Mouse (Mus musculus) MEL (cell line): ENCODE measurements around the gene Ramp3. TPM values are rescaled to one million over a fixed set of nuclear protein-coding genes. Genes with fewer than 3 reads are reported as not detected.

ENCODE experiments used
- DNase-seq: peaks from one replicate; pipeline ENCODE4 v3.0.0; 2011; ENCODE audit warnings: low read depth, low spot score
- H3K27ac ChIP-seq: 2 replicates; pipeline ENCODE4 v1.5.1; 2012; ENCODE audit warnings: low read depth, mild to moderate bottlenecking, control low read depth, low read length, moderate library complexity; ENCODE audit not compliant: control insufficient read depth
- H3K27me3 ChIP-seq, 2 experiments: fragments of 150-350 bp in 1 of 2; sonication (generic) in 1 of 2; 2 replicates each; pipeline ENCODE4 v1.6.1; 2012; ENCODE audit warnings: low read length in 2 of 2, mild to moderate bottlenecking in 2 of 2, improper control_type of control experiment in 1 of 2, moderate library complexity in 1 of 2; ENCODE audit not compliant: insufficient read depth in 2 of 2, control insufficient read depth in 1 of 2
- H3K36me3 ChIP-seq, 2 experiments: 2 replicates each; pipeline ENCODE4 v1.6.1; 2012 to 2014; ENCODE audit warnings: low read length in 2 of 2, improper control_type of control experiment in 1 of 2, inconsistent platforms in 1 of 2, mild to moderate bottlenecking in 1 of 2; ENCODE audit not compliant: insufficient read depth in 2 of 2, control insufficient read depth in 1 of 2
- H3K4me1 ChIP-seq, 2 experiments: fragments of 150-350 bp in 1 of 2; sonication (generic) in 1 of 2; 2 replicates each; pipeline ENCODE4 v1.6.1; 2012; ENCODE audit warnings: low read length in 2 of 2, improper control_type of control experiment in 1 of 2, mild to moderate bottlenecking in 1 of 2; ENCODE audit not compliant: insufficient read depth in 2 of 2, control insufficient read depth in 1 of 2
- H3K4me3 ChIP-seq, 2 experiments: fragments of 150-350 bp in 1 of 2; sonication (generic) in 1 of 2; 2 replicates each; pipeline ENCODE4 v1.5.1; 2012; ENCODE audit warnings: low read depth in 2 of 2, low read length in 2 of 2, mild to moderate bottlenecking in 2 of 2, moderate library complexity in 2 of 2, control low read depth in 1 of 2, improper control_type of control experiment in 1 of 2; ENCODE audit not compliant: control insufficient read depth in 1 of 2, insufficient read depth in 1 of 2
- H3K79me2 ChIP-seq: 2 replicates; pipeline ENCODE4 v1.6.1; 2012; ENCODE audit warnings: mild to moderate bottlenecking, low read length, moderate library complexity; ENCODE audit not compliant: control insufficient read depth, poor library complexity, insufficient read depth
- H3K9ac ChIP-seq: 2 replicates; pipeline ENCODE4 v1.6.1; 2012; ENCODE audit warnings: low read depth, mild to moderate bottlenecking, control low read depth, low read length, moderate library complexity; ENCODE audit not compliant: control insufficient read depth, poor library complexity, severe bottlenecking
- H3K9me3 ChIP-seq: fragments of 150-350 bp; sonication (generic); replicated peaks from 2 replicates; pipeline ENCODE4 v1.6.1; 2012; ENCODE audit warnings: mild to moderate bottlenecking, low read length, improper control_type of control experiment, moderate library complexity; ENCODE audit not compliant: insufficient read depth
- CTCF ChIP-seq, 3 experiments: IDR thresholded peaks in 2 of 3; conservative IDR thresholded peaks in 1 of 3; 2 replicates each; pipeline ENCODE4 v1.5.1; 2011 to 2012; ENCODE audit warnings: low read length in 3 of 3, low read depth in 2 of 3, mild to moderate bottlenecking in 2 of 3, improper control_type of control experiment in 1 of 3, inconsistent platforms in 1 of 3, mixed read lengths in 1 of 3, moderate library complexity in 1 of 3; ENCODE audit not compliant: control insufficient read depth in 1 of 3, insufficient read depth in 1 of 3, poor library complexity in 1 of 3, severe bottlenecking in 1 of 3
- HCFC1 ChIP-seq: IDR thresholded peaks from 2 replicates; pipeline ENCODE4 v1.6.1; 2012; ENCODE audit warnings: low read depth, mild to moderate bottlenecking, inconsistent platforms, low read length, improper control_type of control experiment, moderate library complexity
- JUND ChIP-seq: IDR thresholded peaks from 2 replicates; pipeline ENCODE4 v1.6.1; 2011; ENCODE audit warnings: low read depth, mild to moderate bottlenecking, improper control_type of control experiment, low read length
- KAT2A ChIP-seq: conservative IDR thresholded peaks from 2 replicates; pipeline ENCODE4 v1.6.1; 2012; ENCODE audit warnings: low read depth, low read length, improper control_type of control experiment, inconsistent platforms
- MEF2A ChIP-seq: IDR thresholded peaks from 2 replicates; pipeline ENCODE4 v1.6.1; 2014; ENCODE audit warnings: low read depth, mild to moderate bottlenecking, inconsistent platforms, low read length, improper control_type of control experiment; ENCODE audit not compliant: poor library complexity, insufficient replicate concordance, severe bottlenecking; ENCODE audit errors: extremely low read depth
- MXI1 ChIP-seq: IDR thresholded peaks from 2 replicates; pipeline ENCODE4 v1.6.1; 2011; ENCODE audit warnings: mild to moderate bottlenecking, low read depth, low read length, improper control_type of control experiment
- NELFE ChIP-seq: IDR thresholded peaks from 2 replicates; pipeline ENCODE4 v1.6.1; 2011; ENCODE audit warnings: low read depth, low read length, improper control_type of control experiment
- NRF1 ChIP-seq: IDR thresholded peaks from 2 replicates; pipeline ENCODE4 v1.6.1; 2014; ENCODE audit warnings: low read depth, mild to moderate bottlenecking, inconsistent platforms, low read length, improper control_type of control experiment, moderate library complexity; ENCODE audit not compliant: poor library complexity, insufficient read depth, severe bottlenecking
- POLR2A ChIP-seq, 2 experiments: IDR thresholded peaks; 2 replicates each; pipeline ENCODE4 v1.6.1; 2011 to 2012; ENCODE audit warnings: low read length in 2 of 2, mild to moderate bottlenecking in 2 of 2, control low read depth in 1 of 2, improper control_type of control experiment in 1 of 2, low read depth in 1 of 2, moderate library complexity in 1 of 2; ENCODE audit not compliant: control insufficient read depth in 1 of 2, insufficient read depth in 1 of 2, poor library complexity in 1 of 2
- POLR2AphosphoS5 ChIP-seq: IDR thresholded peaks from 2 replicates; pipeline ENCODE4 v1.6.1; 2012; ENCODE audit warnings: low read depth, borderline replicate concordance, mild to moderate bottlenecking, inconsistent platforms, low read length, moderate library complexity, mixed read lengths
- TAL1 ChIP-seq: IDR thresholded peaks from 2 replicates; pipeline ENCODE4 v1.6.1; 2012; ENCODE audit warnings: mild to moderate bottlenecking, inconsistent platforms, low read length, moderate library complexity, mixed read lengths
- USF1 ChIP-seq: IDR thresholded peaks from 2 replicates; pipeline ENCODE4 v1.6.1; 2014; ENCODE audit warnings: low read depth, mild to moderate bottlenecking, inconsistent platforms, low read length, improper control_type of control experiment, moderate library complexity
- USF2 ChIP-seq, 2 experiments: IDR thresholded peaks; 2 replicates each; pipeline ENCODE4 v1.6.1; 2011 to 2012; ENCODE audit warnings: improper control_type of control experiment in 2 of 2, low read length in 2 of 2, borderline replicate concordance in 1 of 2, inconsistent platforms in 1 of 2, low read depth in 1 of 2, mild to moderate bottlenecking in 1 of 2; ENCODE audit not compliant: insufficient read depth in 1 of 2
- ZC3H11A ChIP-seq: IDR thresholded peaks from 2 replicates; pipeline ENCODE4 v1.6.1; 2012; ENCODE audit warnings: low read depth, mild to moderate bottlenecking, inconsistent platforms, low read length, improper control_type of control experiment
- ZKSCAN1 ChIP-seq: IDR thresholded peaks from 2 replicates; pipeline ENCODE4 v1.6.1; 2012; ENCODE audit warnings: low read depth, mild to moderate bottlenecking, inconsistent platforms, low read length, improper control_type of control experiment, moderate library complexity
- ZNF384 ChIP-seq: IDR thresholded peaks from 2 replicates; pipeline ENCODE4 v1.6.1; 2012; ENCODE audit warnings: low read depth, mild to moderate bottlenecking, inconsistent platforms, low read length, improper control_type of control experiment
- polyA plus RNA-seq, 2 experiments: library from polyadenylated mRNA; stranded (reverse) in 1 of 2; unstranded in 1 of 2; fragments of >175 nt in 1 of 2; fragments of >200 nt in 1 of 2; gene quantifications; 2 replicates each; pipeline versions ENCODE4 v1.2.1 to v1.2.4; 2012; ENCODE audit warnings: low replicate concordance in 2 of 2, low read depth in 1 of 2; ENCODE audit not compliant: insufficient read length in 2 of 2, insufficient read depth in 1 of 2, missing spikeins in 1 of 2
- total RNA-seq: library from RNA; depleted of rRNA; stranded (reverse); fragments of 300-350 nt; gene quantifications from 2 replicates; pipeline ENCODE4 v1.2.3, GENCODE M21; 2012

Ramp3 gene
- total and polyA plus RNA-seq, 3 experiments: not detected

GRCm38 (mm10) chr11:6688888-6689287 is 30.6 kb downstream of the Ramp3 start:
- H3K27me3 ChIP-seq: peaks cover 0 to 3% of the 10 kb centered on the region in 2 experiments; a peak in 1 of 4 replicates
- no peak overlapping the region for H3K27ac ChIP-seq
- no peak for DNase-seq

GRCm38 (mm10) chr11:6692341-6692740 is 34.0 kb downstream of the Ramp3 start:
- no peaks in the 10 kb centered on the region for H3K79me2 ChIP-seq
- no peak overlapping the region for H3K9ac ChIP-seq
- no peaks in the 10 kb centered on the region for H3K4me1 ChIP-seq
- no peaks in the 10 kb centered on the region for H3K9me3 ChIP-seq
- no peak overlapping the region for H3K27ac ChIP-seq
- H3K36me3 ChIP-seq: no peaks in the 10 kb centered on the region
- TF ChIP-seq USF1: no peak
- TF ChIP-seq TAL1: no peak
- TF ChIP-seq ZKSCAN1: no peak
- no peak for TF ChIP-seq POLR2A (IDR thresholded peaks at IDR 0.05; ENCODE audit: control insufficient read depth in 1 of 2, insufficient read depth in 1 of 2, low read depth in 1 of 2, low read length in 2 of 2, poor library complexity in 1 of 2)
- TF ChIP-seq ZC3H11A: no peak
- TF ChIP-seq CTCF (IDR thresholded peaks at IDR 0.05 in 2 of 3, conservative IDR thresholded peaks at IDR 0.05 in 1 of 3; ENCODE audit: control insufficient read depth in 1 of 3, insufficient read depth in 1 of 3, low read depth in 2 of 3, low read length in 3 of 3, poor library complexity in 1 of 3, severe bottlenecking in 1 of 3): no peak
- no peak for TF ChIP-seq JUND
- TF ChIP-seq USF2 (IDR thresholded peaks at IDR 0.05; ENCODE audit: borderline replicate concordance in 1 of 2, insufficient read depth in 1 of 2, low read depth in 1 of 2, low read length in 2 of 2): no peak
- TF ChIP-seq NELFE: no peak
- TF ChIP-seq MEF2A: no peak
- TF ChIP-seq, all 39 proteins: peak for 0
- no peak overlapping the region for H3K4me3 ChIP-seq
- peaks cover 0 to 3% of the 10 kb centered on the region in 2 experiments; a peak in 1 of 4 replicates for H3K27me3 ChIP-seq
- no peak for DNase-seq

More at GRCm38 (mm10) chr11:6688888-6689287, 30.6 kb downstream of the Ramp3 start:
- Histone ChIP-seq H3K4me1 (no peaks in the 10 kb centered on the region), H3K4me3 (no peak overlapping the region), H3K79me2 (no peaks in the 10 kb centered on the region), H3K9me3 (no peaks in the 10 kb centered on the region), H3K9ac (no peak overlapping the region), H3K36me3 (no peaks in the 10 kb centered on the region)
- TF ChIP-seq POLR2AphosphoS5 (no peak), MXI1 (no peak), NELFE (no peak), TAL1 (no peak), KAT2A (no peak), HCFC1 (no peak), ZNF384 (no peak), ZKSCAN1 (no peak), NRF1 (no peak)
